Mouse (Mus musculus) splenic B cell, adult 2 months (primary cell): ENCODE measurements around the gene Vmn1r90.
"Not testable (repeated sequence)": the region's sequence is repeated elsewhere in the genome, so short reads cannot be mapped to it uniquely, and the experiment has no call there.

Source experiments
- DNase-seq: peaks from one replicate; pipeline ENCODE4 v3.0.0-alpha.2; 2011; ENCODE audit warnings: low read depth, low spot score
- H3K27me3 ChIP-seq: 2 replicates; pipeline ENCODE4 v1.6.1; 2012; ENCODE audit warnings: mild to moderate bottlenecking, low read length, moderate library complexity, mixed read lengths; ENCODE audit not compliant: control insufficient read depth, poor library complexity, insufficient read depth, severe bottlenecking
- H3K36me3 ChIP-seq: 2 replicates; pipeline ENCODE4 v1.6.1; 2012; ENCODE audit warnings: mild to moderate bottlenecking, low read length, moderate library complexity, mixed read lengths; ENCODE audit not compliant: control insufficient read depth, poor library complexity, insufficient read depth, severe bottlenecking

Gene Vmn1r90

GRCm38 (mm10) chr7:14563406-14563805, at the start of gene Vmn1r90:
Gene Vmn1r90, minus strand, starts transcription at chr7:14563506.
- H3K36me3 ChIP-seq = no peaks in the 10 kb centered on the region
- no peak for DNase-seq
- no peaks in the 10 kb centered on the region for H3K27me3 ChIP-seq

GRCm38 (mm10) chr7:14593009-14593408, 29.7 kb upstream of the Vmn1r90 start:
- not testable (repeated sequence) for DNase-seq, H3K36me3 ChIP-seq

GRCm38 (mm10) chr7:14552284-14552683, 11.0 kb downstream of the Vmn1r90 start:
- DNase-seq = no peak
- Histone ChIP-seq H3K27me3 (no peaks in the 10 kb centered on the region), H3K36me3 (no peaks in the 10 kb centered on the region)

More at GRCm38 (mm10) chr7:14593009-14593408, 29.7 kb upstream of the Vmn1r90 start:
- not testable (repeated sequence) for H3K27me3 ChIP-seq

GRCm38 (mm10) chr7:14525280-14525679, 38.0 kb downstream of the Vmn1r90 start:
- H3K27me3 ChIP-seq = no peaks in the 10 kb centered on the region
- DNase-seq = no peak
- no peaks in the 10 kb centered on the region for H3K36me3 ChIP-seq

DNA sequence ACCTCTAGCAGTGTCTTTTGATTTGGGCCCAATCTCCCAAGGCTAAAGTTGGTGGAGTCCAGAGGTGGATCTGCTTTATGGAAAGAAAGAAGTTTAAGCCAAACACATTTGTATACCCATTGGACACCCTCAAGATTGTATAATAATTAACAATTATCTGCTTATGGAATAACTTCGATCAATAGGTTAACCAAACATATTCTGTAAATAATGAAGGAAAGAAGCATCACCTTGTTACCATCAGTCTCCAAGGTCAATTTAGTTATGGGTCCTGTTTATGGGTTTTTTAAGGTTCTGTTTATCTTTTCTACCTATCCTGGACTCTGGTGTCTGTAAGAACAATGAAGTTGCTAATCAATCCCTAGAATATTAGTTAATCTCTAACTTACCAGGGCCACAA, 40.7 kb downstream of the Vmn1r90 start:
- Histone ChIP-seq H3K27me3 (no peaks in the 10 kb centered on the region), H3K36me3 (no peaks in the 10 kb centered on the region)
- DNase-seq = no peak

GRCm38 (mm10) chr7:14518301-14518700, 45.0 kb downstream of the Vmn1r90 start:
- DNase-seq = no peak
- H3K27me3 ChIP-seq = no peaks in the 10 kb centered on the region
- H3K36me3 ChIP-seq = no peaks in the 10 kb centered on the region
